Mouse (Mus musculus): ENCODE data around the gene Lcor.

Gene Lcor

GRCm38 (mm10) chr19:41573700-41574099 lies 91.3 kb downstream of the Lcor start:
- DNase-seq: no peak

- no peak for DNase-seq
Observed at GRCm38 (mm10) chr19:41577576-41577975, 95.1 kb downstream of the Lcor start.

GRCm38 (mm10) chr19:41579311-41579920 lies 97.0 kb downstream of the Lcor start:
- DNase-seq: no peak

GRCm38 (mm10) chr19:41581706-41582420 lies 99.4 kb downstream of the Lcor start, which contains the start of gene Gm340:
Gene Gm340 (plus strand): TSS chr19:41582370.
- DNase-seq: no peak

- DNase-seq: no peak
Observed at GRCm38 (mm10) chr19:41582918-41583514, 100.6 kb downstream of the Lcor start.

- no peak for DNase-seq
Observed at GRCm38 (mm10) chr19:41586752-41587151, 104.3 kb downstream of the Lcor start.

- no peak for DNase-seq
Observed at GRCm38 (mm10) chr19:41587431-41588222, 105.2 kb downstream of the Lcor start.

GRCm38 (mm10) chr19:41589026-41589425 lies 106.6 kb downstream of the Lcor start:
- no peak for DNase-seq

GRCm38 (mm10) chr19:41589681-41590080 lies 107.2 kb downstream of the Lcor start:
- DNase-seq: no peak

- DNase-seq: no peak
Observed at GRCm38 (mm10) chr19:41591808-41592207, 109.4 kb downstream of the Lcor start.

GRCm38 (mm10) chr19:41597170-41597894 lies 114.9 kb downstream of the Lcor start:
- DNase-seq: no peak

GRCm38 (mm10) chr19:41600647-41601046 lies 118.2 kb downstream of the Lcor start:
- DNase-seq: no peak

- no peak for DNase-seq
Observed at GRCm38 (mm10) chr19:41606208-41606987, 124.0 kb downstream of the Lcor start.

- no peak for DNase-seq
Observed at GRCm38 (mm10) chr19:41611683-41612082, 129.2 kb downstream of the Lcor start.

All from thymus, postnatal 4 days (tissue).